Mouse (Mus musculus): ENCODE measurements around the gene Gm3012.
"Not testable (repeated sequence)": the region's sequence is repeated elsewhere in the genome, so short reads cannot be mapped to it uniquely, and the experiment has no call there.

The Gm3012 gene

GRCm38 (mm10) chr14:3634212-3634611 lies at the start of gene Gm3012:
Gene Gm3012 (plus strand): TSS chr14:3634512.
- not testable (repeated sequence) for DNase-seq

- not testable (repeated sequence) for DNase-seq
Observed at GRCm38 (mm10) chr14:3651730-3652129, 17.4 kb downstream of the Gm3012 start, which contains the start of gene Gm3020. Gene Gm3020 (plus strand): TSS chr14:3652030.

GRCm38 (mm10) chr14:3688483-3688882 lies 54.2 kb downstream of the Gm3012 start, which contains the start of gene Gm3043:
Gene Gm3043 (plus strand): TSS chr14:3688783.
- not testable (repeated sequence) for DNase-seq
